Mouse (Mus musculus) forebrain, embryonic 12.5 days (tissue): Measurements from ENCODE around the gene Apba1. TPM values are rescaled to one million over a fixed set of nuclear protein-coding genes. Genes with fewer than 3 reads are reported as not detected.
A peak's percentile ranks its signal among the peaks of the same experiment; 100 is the strongest.

ENCODE experiments used
- ATAC-seq: fragments of 200-750 bp; cut with Nextera tagmentation; 2 replicates; pipeline ENCODE4 v1.8.0; 2017; ENCODE audit warnings: moderate TSS enrichment; ENCODE audit not compliant: low FRiP score
- H3K27ac ChIP-seq: fragments of 300-500 bp; sonication (generic); 2 replicates; pipeline ENCODE4 v1.5.1; 2016; ENCODE audit warnings: mild to moderate bottlenecking
- H3K27me3 ChIP-seq: fragments of 300-500 bp; sonication (generic); 2 replicates; pipeline ENCODE4 v1.6.1; 2016; ENCODE audit warnings: mild to moderate bottlenecking
- H3K36me3 ChIP-seq: fragments of 300-500 bp; sonication (generic); replicated peaks from 2 replicates; pipeline ENCODE4 v1.6.1; 2016; ENCODE audit warnings: mild to moderate bottlenecking
- H3K4me1 ChIP-seq: fragments of 300-500 bp; sonication (generic); 2 replicates; pipeline ENCODE4 v1.6.1; 2016
- H3K4me2 ChIP-seq: fragments of 300-500 bp; sonication (generic); 2 replicates; pipeline ENCODE4 v1.6.1; 2016; ENCODE audit warnings: mild to moderate bottlenecking, moderate library complexity
- H3K4me3 ChIP-seq: fragments of 300-500 bp; sonication (generic); replicated peaks from 2 replicates; pipeline ENCODE4 v1.5.1; 2016; ENCODE audit warnings: mild to moderate bottlenecking
- H3K9ac ChIP-seq: fragments of 300-500 bp; sonication (generic); 2 replicates; pipeline ENCODE4 v1.6.1; 2016; ENCODE audit warnings: mild to moderate bottlenecking
- H3K9me3 ChIP-seq: fragments of 300-500 bp; sonication (generic); 2 replicates; pipeline ENCODE4 v1.6.1; 2016
- WGBS: fragments of 180-500 bp; shearing (Covaris S2); methylation state at CpG from one replicate; pipeline ENCODE4 v1.1.7; 2016; 5-methylcytosine and 5-hydroxymethylcytosine counted together
- polyA plus RNA-seq: library from polyadenylated mRNA; unstranded; fragments of >200 nt; fragmentation: Nextera tagmentation; extraction: Ambion mirVana; gene quantifications from 2 replicates; pipeline ENCODE4 v1.2.1, GENCODE M21; 2016

Gene Apba1
- polyA plus RNA-seq, 1 experiment from 2014 or later: 2.8 TPM

- Histone ChIP-seq H3K27ac (no peak overlapping the region), H3K27me3 (no peaks in the 10 kb centered on the region), H3K4me3 (no peak overlapping the region), H3K4me2 (no peak overlapping the region), H3K4me1 (peaks cover 11% of the 10 kb centered on the region), H3K9ac (no peak overlapping the region), H3K36me3 (no peaks in the 10 kb centered on the region), H3K9me3 (no peaks in the 10 kb centered on the region)
- no peak for ATAC-seq
- WGBS: 50% methylated on average over 5 of the region's 5 CpGs
Measured at GRCm38 (mm10) chr19:23968125-23968861, 209.6 kb downstream of the Apba1 start.

- Histone ChIP-seq H3K4me1 (peaks cover 13% of the 10 kb centered on the region), H3K4me3 (no peak overlapping the region), H3K4me2 (no peak overlapping the region), H3K27ac (no peak overlapping the region), H3K36me3 (no peaks in the 10 kb centered on the region), H3K9ac (no peak overlapping the region), H3K27me3 (no peaks in the 10 kb centered on the region), H3K9me3 (no peaks in the 10 kb centered on the region)
- WGBS: 90% methylated on average over 2 of the region's 2 CpGs
- ATAC-seq: no peak
Measured at GRCm38 (mm10) chr19:23968862-23969225, 210.2 kb downstream of the Apba1 start.

- Histone ChIP-seq H3K27me3 (no peaks in the 10 kb centered on the region), H3K4me1 (peaks cover 8% of the 10 kb centered on the region), H3K4me3 (no peak overlapping the region), H3K9me3 (no peaks in the 10 kb centered on the region), H3K36me3 (no peaks in the 10 kb centered on the region), H3K9ac (no peak overlapping the region), H3K4me2 (no peak overlapping the region), H3K27ac (no peak overlapping the region)
- WGBS: 97% methylated on average over 3 of the region's 3 CpGs
- ATAC-seq: no peak
Measured at GRCm38 (mm10) chr19:23970374-23970773, 211.7 kb downstream of the Apba1 start.

DNA sequence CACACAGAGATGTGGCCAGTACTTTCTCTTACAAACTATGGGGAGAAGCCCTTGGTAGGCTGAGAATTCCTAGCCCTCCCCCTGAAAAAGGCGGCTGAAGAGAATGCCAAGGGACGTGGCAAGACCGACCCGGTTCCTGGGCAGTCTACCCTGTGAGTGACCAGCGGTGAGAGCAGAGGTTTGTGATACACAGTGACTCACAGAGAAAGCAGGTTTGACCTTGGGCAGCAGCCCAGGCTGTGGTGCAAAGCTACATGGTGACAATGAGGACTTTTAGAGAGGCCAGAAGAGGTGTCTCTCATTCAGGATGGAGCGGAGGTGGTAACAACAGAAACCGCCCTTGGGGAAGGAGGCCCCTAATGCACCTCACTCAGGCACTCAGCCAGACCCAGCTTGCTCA, 212.7 kb downstream of the Apba1 start:
- Histone ChIP-seq H3K27ac (no peak overlapping the region), H3K9ac (no peak overlapping the region), H3K36me3 (no peaks in the 10 kb centered on the region), H3K4me2 (no peak overlapping the region), H3K4me1 (peaks cover 8% of the 10 kb centered on the region), H3K27me3 (no peaks in the 10 kb centered on the region), H3K4me3 (no peak overlapping the region), H3K9me3 (no peaks in the 10 kb centered on the region)
- 95% methylated on average over 7 of the region's 7 CpGs for WGBS
- ATAC-seq: no peak

GRCm38 (mm10) chr19:23972881-23973649, 214.4 kb downstream of the Apba1 start:
- WGBS: 64% methylated on average over 16 of the region's 16 CpGs
- H3K36me3 ChIP-seq: no peaks in the 10 kb centered on the region
- H3K9ac ChIP-seq: no peak overlapping the region
- no peak overlapping the region for H3K4me2 ChIP-seq
- H3K9me3 ChIP-seq: no peaks in the 10 kb centered on the region
- no peak overlapping the region for H3K4me3 ChIP-seq
- no peaks in the 10 kb centered on the region for H3K27me3 ChIP-seq
- ATAC-seq: peak; percentile 58
- H3K27ac ChIP-seq: no peak overlapping the region
- H3K4me1 ChIP-seq: peaks cover 8% of the 10 kb centered on the region

- Histone ChIP-seq H3K27me3 (no peaks in the 10 kb centered on the region), H3K27ac (no peak overlapping the region), H3K4me3 (no peak overlapping the region), H3K4me2 (no peak overlapping the region), H3K36me3 (no peaks in the 10 kb centered on the region), H3K9me3 (no peaks in the 10 kb centered on the region), H3K4me1 (peaks cover 5% of the 10 kb centered on the region), H3K9ac (no peak overlapping the region)
- WGBS: 82% methylated on average over 6 of the region's 6 CpGs
- ATAC-seq: no peak
Measured at GRCm38 (mm10) chr19:23977901-23978443, 219.3 kb downstream of the Apba1 start.

DNA sequence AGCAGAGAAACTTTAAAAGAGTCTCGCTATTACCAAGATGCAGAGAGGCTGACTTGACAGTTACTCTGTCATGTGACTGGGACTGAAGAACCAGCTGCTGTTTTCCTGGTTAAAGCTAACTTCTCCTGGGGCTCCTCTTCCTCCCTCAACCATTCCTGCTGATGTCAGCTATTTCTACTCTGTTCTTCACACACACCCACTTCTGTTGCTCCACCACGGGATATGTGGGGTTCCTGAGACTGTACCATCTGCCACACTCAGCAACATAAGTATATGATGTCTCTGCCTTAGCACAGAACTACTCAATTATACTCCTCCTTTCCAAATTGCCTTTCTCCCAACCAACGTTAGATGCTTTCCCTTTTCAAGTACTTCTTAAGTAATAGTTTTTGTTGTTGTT, 221.9 kb downstream of the Apba1 start:
- 78% methylated on average over 3 of the region's 3 CpGs for WGBS
- Histone ChIP-seq H3K27me3 (no peaks in the 10 kb centered on the region), H3K27ac (no peak overlapping the region), H3K4me2 (no peak overlapping the region), H3K9me3 (no peaks in the 10 kb centered on the region), H3K9ac (no peak overlapping the region), H3K36me3 (no peaks in the 10 kb centered on the region), H3K4me3 (no peak overlapping the region), H3K4me1 (no peaks in the 10 kb centered on the region)
- ATAC-seq: no peak

GRCm38 (mm10) chr19:23984186-23984585, 225.5 kb downstream of the Apba1 start:
- 75% methylated on average over 6 of the region's 6 CpGs for WGBS
- Histone ChIP-seq H3K36me3 (no peaks in the 10 kb centered on the region), H3K9ac (no peak overlapping the region), H3K4me2 (no peak overlapping the region), H3K4me1 (no peaks in the 10 kb centered on the region), H3K27ac (no peak overlapping the region), H3K9me3 (no peaks in the 10 kb centered on the region), H3K27me3 (no peaks in the 10 kb centered on the region), H3K4me3 (no peak overlapping the region)
- no peak for ATAC-seq

DNA sequence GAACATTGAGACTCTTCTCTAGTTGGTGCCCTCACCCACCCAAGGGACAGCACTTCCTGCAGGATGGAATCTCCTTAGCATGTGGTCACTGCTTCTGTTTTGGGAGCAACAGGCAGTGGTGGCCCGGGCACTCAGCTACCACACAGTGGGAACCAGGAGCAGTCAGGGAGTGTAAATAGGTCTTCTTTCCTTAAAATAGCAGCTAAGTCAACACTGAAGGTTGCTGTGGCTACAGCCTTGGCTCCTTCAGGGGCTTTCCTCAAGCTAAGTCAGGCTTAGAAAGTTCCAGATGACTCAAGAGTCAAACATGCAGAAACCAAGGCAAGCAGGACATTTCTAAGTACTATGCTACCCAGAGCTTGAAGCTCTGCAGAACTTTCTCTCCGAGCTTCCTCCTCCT, 228.6 kb downstream of the Apba1 start:
- Histone ChIP-seq H3K4me3 (no peak overlapping the region), H3K4me1 (no peaks in the 10 kb centered on the region), H3K4me2 (no peak overlapping the region), H3K9ac (no peak overlapping the region), H3K36me3 (no peaks in the 10 kb centered on the region), H3K27ac (no peak overlapping the region), H3K27me3 (no peaks in the 10 kb centered on the region), H3K9me3 (no peaks in the 10 kb centered on the region)
- WGBS: 77% methylated on average over 2 of the region's 2 CpGs
- no peak for ATAC-seq

- Histone ChIP-seq H3K36me3 (no peaks in the 10 kb centered on the region), H3K27ac (no peak overlapping the region), H3K4me2 (no peak overlapping the region), H3K27me3 (no peaks in the 10 kb centered on the region), H3K4me3 (no peak overlapping the region), H3K4me1 (no peaks in the 10 kb centered on the region), H3K9me3 (no peaks in the 10 kb centered on the region), H3K9ac (no peak overlapping the region)
- no peak for ATAC-seq
- WGBS: 88% methylated on average over 4 of the region's 4 CpGs
Measured at GRCm38 (mm10) chr19:23988166-23988565, 229.5 kb downstream of the Apba1 start.

DNA sequence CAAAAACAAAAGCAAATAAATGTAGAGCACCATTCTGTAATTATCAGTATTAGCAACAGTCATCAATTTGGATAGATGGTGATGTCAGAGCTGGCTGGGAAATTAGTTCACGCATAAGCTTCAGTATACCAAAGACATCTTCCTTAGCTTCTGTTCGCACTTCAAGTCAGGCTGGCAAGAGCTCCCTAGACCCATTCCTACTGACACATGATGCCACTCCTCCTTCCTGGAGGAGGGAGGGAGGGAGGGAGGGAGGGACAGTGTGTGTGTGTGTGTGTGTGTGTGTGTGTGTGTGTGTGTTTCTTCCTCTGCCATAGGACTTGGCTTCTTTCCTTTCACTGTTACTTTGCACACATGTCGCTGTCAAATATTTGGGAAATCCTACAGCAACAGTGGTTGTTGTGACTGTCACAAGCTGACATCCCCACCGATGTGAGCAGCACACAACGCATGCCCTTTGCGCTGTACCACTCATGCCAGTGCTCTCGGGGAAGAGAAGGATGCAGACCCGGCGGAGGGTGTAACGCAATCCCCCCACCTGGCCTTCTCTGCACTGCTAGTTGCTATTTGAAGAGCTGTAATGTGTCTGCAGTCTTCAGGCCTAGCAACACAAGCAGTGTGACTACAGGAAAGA, 237.2 kb downstream of the Apba1 start:
- 88% methylated on average over 10 of the region's 10 CpGs for WGBS
- H3K27ac ChIP-seq: no peak overlapping the region
- H3K4me3 ChIP-seq: no peak overlapping the region
- H3K4me1 ChIP-seq: peaks cover 2% of the 10 kb centered on the region; the same call in 1 of the 2 replicates
- ATAC-seq: no peak
- H3K4me2 ChIP-seq: no peak overlapping the region
- H3K9me3 ChIP-seq: no peaks in the 10 kb centered on the region
- H3K27me3 ChIP-seq: no peaks in the 10 kb centered on the region
- no peaks in the 10 kb centered on the region for H3K36me3 ChIP-seq
- no peak overlapping the region for H3K9ac ChIP-seq
